10 mouse cellular contexts compared by ENCODE assay signal in genomic region chr3:54358463-54359189, GRCm38 (mm10). TPM values are rescaled to one million over a fixed set of nuclear protein-coding genes. Genes with fewer than 3 reads are reported as not detected.
A peak's percentile ranks its signal among the peaks of the same experiment; 100 is the strongest.
DNase-seq lines count a peak whose midpoint lies in the region; ATAC-seq and TF ChIP-seq lines count a peak whose summit lies in the region.
"Had no signal": no experiment of that assay in that cellular context is flagged by ENCODE, and none has a peak within 500 bp of the region (broad histone marks: within the 10 kb centered on the region; RNA-seq: fewer than 3 reads in every experiment).

No protein-coding gene starts in this region.

- H3K36me3 ChIP-seq in midbrain, embryonic 12.5 days: no peaks in the 10 kb centered on the region
- H3K36me3 ChIP-seq in midbrain, embryonic 16.5 days (ENCODE audit: control insufficient read depth, insufficient read depth, low read length): no peaks in the 10 kb centered on the region
- H3K36me3 ChIP-seq in hindbrain, embryonic 15.5 days: no peaks in the 10 kb centered on the region
- no peaks in the 10 kb centered on the region for H3K36me3 ChIP-seq in liver, postnatal 0 days (replicated peaks; ENCODE audit: insufficient read depth, low read length)

- peak; percentile 54; the same call in 1 of the 2 replicates for ATAC-seq in midbrain, embryonic 12.5 days (ENCODE audit: low FRiP score, low read depth)
- no peak for ATAC-seq in midbrain, embryonic 16.5 days
- ATAC-seq in hindbrain, embryonic 15.5 days (ENCODE audit: low FRiP score, low read depth): peak; percentile 61; the same call in 1 of the 2 replicates
- ATAC-seq in liver, postnatal 0 days: peak; percentile 81

- no peaks in the 10 kb centered on the region for H3K9me3 ChIP-seq in midbrain, embryonic 12.5 days
- no peaks in the 10 kb centered on the region for H3K9me3 ChIP-seq in midbrain, embryonic 16.5 days (replicated peaks; ENCODE audit: control insufficient read depth, low read length, poor library complexity, severe bottlenecking)
- no peaks in the 10 kb centered on the region for H3K9me3 ChIP-seq in hindbrain, embryonic 15.5 days
- no peaks in the 10 kb centered on the region for H3K9me3 ChIP-seq in liver, postnatal 0 days (ENCODE audit: low read length)
- H3K9me3 ChIP-seq: megakaryocyte, embryonic 14.5 days had no signal

- TF ChIP-seq CTCF in liver, postnatal 0 days (IDR thresholded peaks at IDR 0.05; ENCODE audit: low read depth): no peak

- no peaks in the 10 kb centered on the region for H3K4me1 ChIP-seq in midbrain, embryonic 12.5 days
- no peaks in the 10 kb centered on the region for H3K4me1 ChIP-seq in midbrain, embryonic 16.5 days (ENCODE audit: control insufficient read depth, insufficient read depth, low read length)
- 0 out of 2 replicates have a peak, but pooled peaks cover 2% of the 10 kb centered on the region for H3K4me1 ChIP-seq in hindbrain, embryonic 15.5 days (replicated peaks)
- H3K4me1 ChIP-seq in liver, postnatal 0 days (ENCODE audit: insufficient read depth): no peaks in the 10 kb centered on the region
- H3K4me1 ChIP-seq: megakaryocyte, embryonic 14.5 days had no signal

- no peaks in the 10 kb centered on the region for H3K27me3 ChIP-seq in midbrain, embryonic 12.5 days
- no peaks in the 10 kb centered on the region for H3K27me3 ChIP-seq in midbrain, embryonic 16.5 days (ENCODE audit: control insufficient read depth, insufficient read depth, low read depth, low read length)
- H3K27me3 ChIP-seq in hindbrain, embryonic 15.5 days: no peaks in the 10 kb centered on the region
- H3K27me3 ChIP-seq in liver, postnatal 0 days (ENCODE audit: insufficient read depth, low read length): no peaks in the 10 kb centered on the region
- H3K27me3 ChIP-seq: megakaryocyte, embryonic 14.5 days had no signal

- DNase-seq in gastrocnemius, adult 8-10 months (ENCODE audit: low spot score in 2 of 2): peak; percentile 8 to 24
- peak; percentile 18 for DNase-seq in liver, postnatal 0 days
- DNase-seq in testis, postnatal 14 days (ENCODE audit: low spot score): peak; percentile 11
- no peak for DNase-seq in spleen, postnatal 10 days (ENCODE audit: low spot score in 2 of 2)
- no peak for DNase-seq in left cerebral cortex, adult 11 months (ENCODE audit: low spot score)

- no peak overlapping the region for H3K4me3 ChIP-seq in midbrain, embryonic 12.5 days
- H3K4me3 ChIP-seq in midbrain, embryonic 16.5 days (ENCODE audit: low read depth, low read length): no peak overlapping the region
- H3K4me3 ChIP-seq in hindbrain, embryonic 15.5 days: no peak overlapping the region
- no peak overlapping the region for H3K4me3 ChIP-seq in liver, postnatal 0 days (ENCODE audit: low read depth, low read length)
- H3K4me3 ChIP-seq: megakaryocyte, embryonic 14.5 days had no signal

- WGBS in midbrain, embryonic 12.5 days: 71% methylated on average over 15 of the region's 15 CpGs
- WGBS in midbrain, embryonic 16.5 days: 63% methylated on average over 15 of the region's 15 CpGs
- 48% methylated on average over 15 of the region's 15 CpGs for WGBS in hindbrain, embryonic 15.5 days
- WGBS in liver, postnatal 0 days (ENCODE audit: insufficient replicate concordance): 29% methylated on average over 15 of the region's 15 CpGs

- no peak overlapping the region for H3K27ac ChIP-seq in midbrain, embryonic 12.5 days (replicated peaks)
- no peak overlapping the region for H3K27ac ChIP-seq in midbrain, embryonic 16.5 days (ENCODE audit: low read length)
- no peak overlapping the region for H3K27ac ChIP-seq in hindbrain, embryonic 15.5 days (replicated peaks)
- H3K27ac ChIP-seq in liver, postnatal 0 days (ENCODE audit: low read depth): 0 out of 2 replicates have a peak overlapping the region, but pooled peaks have one; percentile 34

- no peak overlapping the region for H3K4me2 ChIP-seq in midbrain, embryonic 12.5 days (replicated peaks)
- H3K4me2 ChIP-seq in midbrain, embryonic 16.5 days (ENCODE audit: low read length): no peak overlapping the region
- H3K4me2 ChIP-seq in hindbrain, embryonic 15.5 days: no peak overlapping the region
- peak overlapping the region; percentile 50 for H3K4me2 ChIP-seq in liver, postnatal 0 days (ENCODE audit: low read depth, low read length)

- no peak for TF ChIP-seq EP300 in liver, postnatal 0 days (IDR thresholded peaks at IDR 0.05; ENCODE audit: low read depth)

- H3K9ac ChIP-seq in midbrain, embryonic 12.5 days (replicated peaks): no peak overlapping the region
- H3K9ac ChIP-seq in midbrain, embryonic 16.5 days (ENCODE audit: low read depth, low read length): no peak overlapping the region
- H3K9ac ChIP-seq in hindbrain, embryonic 15.5 days: no peak overlapping the region
- H3K9ac ChIP-seq in liver, postnatal 0 days (replicated peaks): no peak overlapping the region

RNA-seq across cellular contexts. Expression of gene Postn, which starts 2.3 kb away (rescaled TPM):
- 16.4 and 34.9 TPM in 2 replicates for polyA plus RNA-seq in midbrain, embryonic 12.5 days (2016; fragmentation: Nextera tagmentation; extraction: Ambion mirVana)
- 11.3 and 12.1 TPM in 2 replicates for polyA plus RNA-seq in midbrain, embryonic 16.5 days (2015; fragmentation: Nextera tagmentation; extraction: Ambion mirVana)
- total RNA-seq in gastrocnemius, adult 8-10 months (2022): 1 to 10 TPM; 1.3 to 3.8 (median 2.6) TPM
- polyA plus RNA-seq in hindbrain, embryonic 15.5 days (2015; fragmentation: Nextera tagmentation; extraction: Ambion mirVana): 23.0 and 27.7 TPM in 2 replicates
- 23.7 and 24.8 TPM in 2 replicates for polyA plus RNA-seq in liver, postnatal 0 days (2015; fragmentation: Nextera tagmentation; extraction: Ambion mirVana)
- total RNA-seq: MEL had no signal

Comparison
In these comparisons a context has a peak if more than half of its experiments do, and no peak if none do; other contexts are left out.
1. DNase-seq: peak in gastrocnemius, adult 8-10 months (2 of 2), liver, postnatal 0 days (single experiment) and testis, postnatal 14 days (single experiment); none in spleen, postnatal 10 days (0 of 2) and left cerebral cortex, adult 11 months (single experiment).